Mouse (Mus musculus): ENCODE results near the gene Opn1sw. TPM values are rescaled to one million over a fixed set of nuclear protein-coding genes. Genes with fewer than 3 reads are reported as not detected.
"Not testable (repeated sequence)": the region's sequence is repeated elsewhere in the genome, so short reads cannot be mapped to it uniquely, and the experiment has no call there.

The Opn1sw gene
- polyA plus RNA-seq, 1 experiment from 2014 or later = 1.1 TPM

- H3K4me2 ChIP-seq (ENCODE audit: low read depth, low read length) = no peak overlapping the region
- WGBS = 85% methylated on average over 3 of the region's 3 CpGs
- H3K9me3 ChIP-seq (replicated peaks; ENCODE audit: control insufficient read depth, low read length) = no peaks in the 10 kb centered on the region
- H3K4me1 ChIP-seq (ENCODE audit: control insufficient read depth, insufficient read depth, low read length) = no peaks in the 10 kb centered on the region
- H3K9ac ChIP-seq (ENCODE audit: low read length) = no peak overlapping the region
- no peaks in the 10 kb centered on the region for H3K27me3 ChIP-seq (ENCODE audit: control insufficient read depth, insufficient read depth, low read length)
- H3K4me3 ChIP-seq (replicated peaks; ENCODE audit: low read length) = no peak overlapping the region
- peaks cover 4% of the 10 kb centered on the region; the same call in 1 of the 2 replicates for H3K36me3 ChIP-seq (ENCODE audit: control insufficient read depth, insufficient read depth, low read length)
- H3K27ac ChIP-seq (ENCODE audit: low read length) = no peak overlapping the region
- no peak for ATAC-seq (ENCODE audit: insufficient read depth, low FRiP score)
These were observed 28.9 kb downstream of the Opn1sw start for GRCm38 (mm10) chr6:29359386-29359785.

GRCm38 (mm10) chr6:29352816-29353215 lies 35.5 kb downstream of the Opn1sw start:
- Histone ChIP-seq H3K36me3 (ENCODE audit: control insufficient read depth, insufficient read depth, low read length) (peaks cover 4% of the 10 kb centered on the region; the same call in 1 of the 2 replicates), H3K9me3 (replicated peaks; ENCODE audit: control insufficient read depth, low read length) (no peaks in the 10 kb centered on the region), H3K4me3 (replicated peaks; ENCODE audit: low read length) (no peak overlapping the region), H3K4me2 (ENCODE audit: low read depth, low read length) (no peak overlapping the region), H3K9ac (ENCODE audit: low read length) (no peak overlapping the region), H3K4me1 (ENCODE audit: control insufficient read depth, insufficient read depth, low read length) (peaks cover 14% of the 10 kb centered on the region), H3K27me3 (ENCODE audit: control insufficient read depth, insufficient read depth, low read length) (no peaks in the 10 kb centered on the region), H3K27ac (ENCODE audit: low read length) (no peak overlapping the region)
- 48% methylated on average over 5 of the region's 5 CpGs for WGBS
- ATAC-seq (ENCODE audit: insufficient read depth, low FRiP score) = no peak

- no peak for ATAC-seq (ENCODE audit: insufficient read depth, low FRiP score)
- Histone ChIP-seq H3K4me3 (replicated peaks; ENCODE audit: low read length) (no peak overlapping the region), H3K27ac (ENCODE audit: low read length) (no peak overlapping the region), H3K9me3 (replicated peaks; ENCODE audit: control insufficient read depth, low read length) (no peaks in the 10 kb centered on the region), H3K4me1 (ENCODE audit: control insufficient read depth, insufficient read depth, low read length) (peaks cover 14% of the 10 kb centered on the region), H3K4me2 (ENCODE audit: low read depth, low read length) (no peak overlapping the region), H3K9ac (ENCODE audit: low read length) (no peak overlapping the region), H3K27me3 (ENCODE audit: control insufficient read depth, insufficient read depth, low read length) (no peaks in the 10 kb centered on the region), H3K36me3 (ENCODE audit: control insufficient read depth, insufficient read depth, low read length) (no peaks in the 10 kb centered on the region; the same call in 1 of the 2 replicates)
These were observed 36.7 kb downstream of the Opn1sw start for GRCm38 (mm10) chr6:29351613-29352012.

GRCm38 (mm10) chr6:29348371-29348724 lies 39.9 kb downstream of the Opn1sw start:
- peak overlapping the region; percentile 83 for H3K27ac ChIP-seq (ENCODE audit: low read length)
- H3K4me3 ChIP-seq (replicated peaks; ENCODE audit: low read length) = peak overlapping the region; percentile 83
- peaks cover 14% of the 10 kb centered on the region for H3K4me1 ChIP-seq (ENCODE audit: control insufficient read depth, insufficient read depth, low read length)
- ATAC-seq (ENCODE audit: insufficient read depth, low FRiP score) = no peak
- H3K36me3 ChIP-seq (ENCODE audit: control insufficient read depth, insufficient read depth, low read length) = no peaks in the 10 kb centered on the region
- H3K9ac ChIP-seq (ENCODE audit: low read length) = peak overlapping the region; percentile 89
- H3K27me3 ChIP-seq (ENCODE audit: control insufficient read depth, insufficient read depth, low read length) = no peaks in the 10 kb centered on the region
- under 1% methylated on average over 15 of the region's 15 CpGs for WGBS
- H3K9me3 ChIP-seq (replicated peaks; ENCODE audit: control insufficient read depth, low read length) = no peaks in the 10 kb centered on the region
- H3K4me2 ChIP-seq (ENCODE audit: low read depth, low read length) = peak overlapping the region; percentile 77

- H3K4me1 ChIP-seq (ENCODE audit: control insufficient read depth, insufficient read depth, low read length) = peaks cover 14% of the 10 kb centered on the region
- H3K4me3 ChIP-seq (replicated peaks; ENCODE audit: low read length) = peak within 1 kb of the TSS; percentile 83
- peak; percentile 99 for ATAC-seq (ENCODE audit: insufficient read depth, low FRiP score)
- no peaks in the 10 kb centered on the region for H3K36me3 ChIP-seq (ENCODE audit: control insufficient read depth, insufficient read depth, low read length)
- no peaks in the 10 kb centered on the region for H3K9me3 ChIP-seq (replicated peaks; ENCODE audit: control insufficient read depth, low read length)
- WGBS = under 1% methylated on average over 55 of the region's 55 CpGs
- H3K27ac ChIP-seq (ENCODE audit: low read length) = peak within 1 kb of the TSS; percentile 90
- no peaks in the 10 kb centered on the region for H3K27me3 ChIP-seq (ENCODE audit: control insufficient read depth, insufficient read depth, low read length)
- H3K4me2 ChIP-seq (ENCODE audit: low read depth, low read length) = peak within 1 kb of the TSS; percentile 77
- peak within 1 kb of the TSS; percentile 89 for H3K9ac ChIP-seq (ENCODE audit: low read length)
These were observed 40.5 kb downstream of the Opn1sw start, which contains the start of gene Calu for GRCm38 (mm10) chr6:29347665-29348370. TSS of gene Calu (plus strand) at chr6:29348069.

- Histone ChIP-seq H3K4me2 (ENCODE audit: low read depth, low read length) (peak overlapping the region; percentile 68), H3K4me3 (replicated peaks; ENCODE audit: low read length) (peak overlapping the region; percentile 83), H3K27ac (ENCODE audit: low read length) (peak overlapping the region; percentile 90), H3K4me1 (ENCODE audit: control insufficient read depth, insufficient read depth, low read length) (peaks cover 10% of the 10 kb centered on the region), H3K36me3 (ENCODE audit: control insufficient read depth, insufficient read depth, low read length) (no peaks in the 10 kb centered on the region), H3K9ac (ENCODE audit: low read length) (peak overlapping the region; percentile 84), H3K9me3 (replicated peaks; ENCODE audit: control insufficient read depth, low read length) (no peaks in the 10 kb centered on the region), H3K27me3 (ENCODE audit: control insufficient read depth, insufficient read depth, low read length) (no peaks in the 10 kb centered on the region)
- 27% methylated on average over 7 of the region's 7 CpGs for WGBS
- ATAC-seq (ENCODE audit: insufficient read depth, low FRiP score) = no peak
These were observed 41.1 kb downstream of the Opn1sw start for GRCm38 (mm10) chr6:29347189-29347588.

GRCm38 (mm10) chr6:29346512-29346911 lies 41.8 kb downstream of the Opn1sw start:
- WGBS = 98% methylated on average over 2 of the region's 2 CpGs
- H3K4me2 ChIP-seq (ENCODE audit: low read depth, low read length); H3K27me3 ChIP-seq (ENCODE audit: control insufficient read depth, insufficient read depth, low read length); H3K27ac ChIP-seq (ENCODE audit: low read length); H3K9ac ChIP-seq (ENCODE audit: low read length); H3K4me3 ChIP-seq (replicated peaks; ENCODE audit: low read length); H3K9me3 ChIP-seq (replicated peaks; ENCODE audit: control insufficient read depth, low read length); H3K36me3 ChIP-seq (ENCODE audit: control insufficient read depth, insufficient read depth, low read length); ATAC-seq (ENCODE audit: insufficient read depth, low FRiP score); H3K4me1 ChIP-seq (ENCODE audit: control insufficient read depth, insufficient read depth, low read length): not testable (repeated sequence)

GRCm38 (mm10) chr6:29329514-29329913 lies 58.8 kb downstream of the Opn1sw start:
- WGBS = 50% methylated on average over 4 of the region's 4 CpGs
- Histone ChIP-seq H3K27me3 (ENCODE audit: control insufficient read depth, insufficient read depth, low read length) (no peaks in the 10 kb centered on the region), H3K36me3 (ENCODE audit: control insufficient read depth, insufficient read depth, low read length) (no peaks in the 10 kb centered on the region), H3K4me2 (ENCODE audit: low read depth, low read length) (no peak overlapping the region), H3K4me1 (ENCODE audit: control insufficient read depth, insufficient read depth, low read length) (no peaks in the 10 kb centered on the region), H3K4me3 (replicated peaks; ENCODE audit: low read length) (no peak overlapping the region), H3K9me3 (replicated peaks; ENCODE audit: control insufficient read depth, low read length) (no peaks in the 10 kb centered on the region), H3K9ac (ENCODE audit: low read length) (no peak overlapping the region), H3K27ac (ENCODE audit: low read length) (no peak overlapping the region)
- no peak for ATAC-seq (ENCODE audit: insufficient read depth, low FRiP score)

GRCm38 (mm10) chr6:29326961-29327360 lies 61.3 kb downstream of the Opn1sw start:
- no peak overlapping the region for H3K4me3 ChIP-seq (replicated peaks; ENCODE audit: low read length)

More at GRCm38 (mm10) chr6:29326961-29327360, 61.3 kb downstream of the Opn1sw start:
- no peak overlapping the region for H3K4me2 ChIP-seq (ENCODE audit: low read depth, low read length)
- no peak for ATAC-seq (ENCODE audit: insufficient read depth, low FRiP score)
- no peaks in the 10 kb centered on the region for H3K4me1 ChIP-seq (ENCODE audit: control insufficient read depth, insufficient read depth, low read length)
- no peaks in the 10 kb centered on the region for H3K27me3 ChIP-seq (ENCODE audit: control insufficient read depth, insufficient read depth, low read length)
- WGBS = 82% methylated on average over 9 of the region's 9 CpGs
- H3K9me3 ChIP-seq (replicated peaks; ENCODE audit: control insufficient read depth, low read length) = no peaks in the 10 kb centered on the region
- no peaks in the 10 kb centered on the region for H3K36me3 ChIP-seq (ENCODE audit: control insufficient read depth, insufficient read depth, low read length)
- no peak overlapping the region for H3K27ac ChIP-seq (ENCODE audit: low read length)
- no peak overlapping the region for H3K9ac ChIP-seq (ENCODE audit: low read length)
